Mouse (Mus musculus) adrenal gland, postnatal 14 days (tissue): ENCODE results near the gene Amfr. TPM values are rescaled to one million over a fixed set of nuclear protein-coding genes. Genes with fewer than 3 reads are reported as not detected.

Experiments
- DNase-seq: peaks from one replicate; pipeline ENCODE4 v3.0.0; 2021; ENCODE audit warnings: mixed read lengths
- microRNA-seq, 2 experiments: library from miRNA; unstranded; fragments of <30 nt; microRNA quantifications; one replicate each; pipeline ENCODE4 v1.2.0; 2021
- total RNA-seq: library from RNA; stranded (reverse); gene quantifications from 2 replicates; pipeline ENCODE4 v1.2.3, GENCODE M21; 2021

The Amfr gene
- total RNA-seq, 1 experiment from 2014 or later: 169 TPM

GRCm38 (mm10) chr8:93932873-93933272, 79.8 kb downstream of the Amfr start:
- peak; percentile 88 for DNase-seq

GRCm38 (mm10) chr8:93931336-93931735, 81.3 kb downstream of the Amfr start:
- DNase-seq: no peak

GRCm38 (mm10) chr8:93929233-93929632, 83.4 kb downstream of the Amfr start:
- no peak for DNase-seq

- no peak for DNase-seq
Measured at GRCm38 (mm10) chr8:93925513-93925912, 87.1 kb downstream of the Amfr start.

GRCm38 (mm10) chr8:93923897-93924334, 88.7 kb downstream of the Amfr start:
- no peak for DNase-seq

Small RNA genes lying within 50 kb of the gene (microRNA-seq; reads per million reads assigned to microRNA genes)
- 0 reads per million in 2 experiments for gene Gm24159

Other genes with a start within 250 kb of the Amfr start
- gene Gnao1, start 202.9 kb downstream of the Amfr start, total RNA-seq: 39.3 and 44.6 TPM in 2 replicates
- gene Nudt21, start 24.2 kb upstream of the Amfr start, total RNA-seq: 43.3 and 50.4 TPM in 2 replicates
- gene Ogfod1, start 24.4 kb upstream of the Amfr start, total RNA-seq: 16.4 and 18.2 TPM in 2 replicates
- 14.3 and 19.6 TPM in 2 replicates for gene Bbs2, start 86.1 kb upstream of the Amfr start, total RNA-seq
- gene Mt4, start 124.4 kb upstream of the Amfr start, total RNA-seq: not detected in 2 replicates
- 4.3 and 8.4 TPM in 2 replicates for gene Mt3, start 139.8 kb upstream of the Amfr start, total RNA-seq
- gene Mt2, start 159.8 kb upstream of the Amfr start, total RNA-seq: 119 and 299 TPM in 2 replicates
- 237 and 369 TPM in 2 replicates for gene Mt1, start 166.2 kb upstream of the Amfr start, total RNA-seq
- gene Nup93, start 201.7 kb upstream of the Amfr start, total RNA-seq: 17.1 and 20.2 TPM in 2 replicates